Mouse (Mus musculus) 416B (cell line): Measurements from ENCODE around the gene Xylt2.
A peak's percentile ranks its signal among the peaks of the same experiment; 100 is the strongest.
"Not testable (repeated sequence)": the region's sequence is repeated elsewhere in the genome, so short reads cannot be mapped to it uniquely, and the experiment has no call there.

ENCODE experiments used
- DNase-seq: peaks from one replicate; pipeline ENCODE4 v3.0.0; 2011; ENCODE audit warnings: low read depth

Gene Xylt2

DNA sequence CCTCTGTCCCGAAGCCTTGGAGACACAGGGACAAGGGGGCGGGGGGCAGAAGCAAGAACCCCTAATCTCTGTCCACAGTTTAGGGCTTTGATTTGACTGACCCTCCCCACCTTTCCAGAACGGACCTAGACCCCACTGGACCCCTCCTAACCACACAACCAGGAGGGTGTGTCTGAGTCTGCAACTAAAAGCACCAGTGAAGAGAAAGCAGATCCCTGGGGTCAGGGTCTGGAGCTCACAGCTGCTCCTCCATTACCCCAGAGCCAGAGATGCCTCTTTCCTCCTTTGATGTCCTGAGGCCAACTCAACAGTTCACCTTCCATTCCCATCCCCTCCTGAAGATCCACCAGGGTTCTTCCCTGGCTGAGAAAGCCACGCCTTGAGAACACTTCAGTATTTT is 1.0 kb downstream of the Xylt2 start:
- DNase-seq: no peak

- no peak for DNase-seq
Observed at GRCm38 (mm10) chr11:94675446-94675845, 1.9 kb downstream of the Xylt2 start.

DNA sequence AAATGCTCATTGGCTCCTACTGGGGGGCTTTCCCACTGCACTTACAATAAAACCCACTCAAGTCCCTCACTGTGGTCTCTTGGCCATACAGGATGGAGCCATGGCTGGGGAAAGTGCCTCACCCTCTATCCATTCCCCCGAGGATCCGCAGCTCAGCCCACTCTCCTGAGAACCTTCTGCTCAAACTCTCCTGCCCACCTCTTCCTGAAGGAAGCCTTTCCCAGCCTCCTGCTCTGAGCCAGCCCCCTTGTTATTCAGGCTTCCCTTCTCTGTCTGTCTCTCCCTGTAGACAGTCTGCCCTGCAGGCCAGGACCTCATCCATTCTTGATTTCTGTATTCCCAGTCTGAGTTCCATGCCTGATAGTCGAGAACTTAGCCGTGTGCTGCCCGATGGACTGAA is 2.3 kb downstream of the Xylt2 start:
- DNase-seq: no peak

DNA sequence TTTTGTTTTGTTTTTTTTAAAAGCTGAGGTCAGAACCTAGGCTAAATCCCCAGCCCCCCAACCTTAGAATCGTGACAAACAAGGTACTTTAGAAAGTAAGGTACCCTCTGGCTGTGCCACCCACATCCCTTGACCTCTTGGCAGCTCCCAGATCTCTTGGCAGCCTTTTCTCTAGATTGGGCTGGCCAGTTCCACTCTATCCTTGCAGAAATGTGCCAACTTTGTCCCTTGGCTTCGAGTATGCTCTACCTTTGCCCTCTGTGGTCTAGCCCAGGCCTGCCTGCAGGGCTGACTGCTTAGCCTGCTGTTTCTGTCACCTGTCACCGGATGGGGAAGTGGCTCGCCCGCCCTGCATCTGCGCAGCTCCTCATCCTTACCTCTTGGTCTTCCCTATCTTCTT is 12.0 kb downstream of the Xylt2 start:
- no peak for DNase-seq

- DNase-seq: no peak
Observed at GRCm38 (mm10) chr11:94661344-94661743, 16.0 kb downstream of the Xylt2 start.

GRCm38 (mm10) chr11:94653663-94654436 is 23.5 kb downstream of the Xylt2 start, which contains the start of the genes Mrpl27 and Eme1:
Gene Mrpl27 (plus strand): TSS chr11:94653767.
Gene Eme1 (minus strand): TSS chr11:94653964.
- DNase-seq: peak; percentile 88

DNA sequence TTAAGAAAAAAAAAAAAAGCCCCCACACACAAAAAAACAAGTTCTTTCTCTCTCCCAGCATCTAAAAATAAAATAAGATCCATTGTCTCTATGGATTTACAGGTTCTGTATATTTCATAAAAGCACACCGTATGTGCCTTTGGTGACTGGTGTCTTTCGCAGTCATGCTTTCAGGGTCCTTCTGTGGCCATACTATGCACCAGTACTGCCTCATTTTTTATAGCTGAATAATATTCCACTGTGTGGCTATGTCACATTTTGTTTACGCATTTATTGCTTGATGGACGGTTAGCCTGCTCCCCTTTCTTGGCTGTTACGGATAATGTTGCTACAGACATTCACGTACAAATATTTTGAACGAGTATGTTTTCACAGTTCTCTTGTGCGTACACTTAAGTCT is 24.3 kb downstream of the Xylt2 start:
- DNase-seq: no peak

- DNase-seq: not testable (repeated sequence)
Observed at GRCm38 (mm10) chr11:94651241-94651640, 26.1 kb downstream of the Xylt2 start.

- no peak for DNase-seq
Observed at GRCm38 (mm10) chr11:94646457-94646856, 30.9 kb downstream of the Xylt2 start.

DNA sequence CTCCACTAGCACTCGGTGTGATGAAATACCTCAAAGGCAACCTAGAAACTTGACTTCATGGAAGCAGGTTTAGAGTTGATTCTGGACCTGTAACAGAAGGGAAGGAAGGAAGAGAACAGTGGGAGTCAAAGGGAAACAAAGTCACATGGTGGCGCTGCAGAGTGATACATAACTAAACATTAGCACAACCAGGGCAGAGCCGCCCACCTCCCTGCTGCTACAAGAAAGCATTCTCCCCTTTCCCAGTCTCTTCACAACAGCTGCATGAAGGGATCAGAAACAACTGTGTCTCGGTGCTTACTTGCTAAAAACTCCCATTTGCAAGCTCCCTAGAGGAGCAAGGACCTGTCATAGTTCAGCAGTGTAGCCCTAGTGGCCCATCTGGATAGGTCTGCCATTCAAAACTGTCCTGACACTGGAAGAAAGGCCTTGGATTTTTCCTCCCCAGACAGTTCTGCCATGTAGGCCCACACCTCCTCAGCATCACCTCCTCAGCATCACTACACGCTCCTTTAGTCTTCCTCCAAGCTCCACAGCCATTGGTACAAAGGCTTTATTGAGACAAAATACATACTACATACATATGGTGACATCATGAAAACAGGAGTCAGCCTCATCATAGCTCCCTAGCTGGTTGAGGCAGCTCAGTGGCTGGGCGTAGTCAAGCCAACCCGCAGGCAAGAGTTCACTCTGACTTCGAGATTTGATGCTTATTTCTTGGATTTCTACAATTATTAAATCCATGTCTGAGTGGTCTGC is 32.7 kb downstream of the Xylt2 start:
- DNase-seq: no peak

GRCm38 (mm10) chr11:94634431-94634830 is 42.9 kb downstream of the Xylt2 start:
- no peak for DNase-seq

DNA sequence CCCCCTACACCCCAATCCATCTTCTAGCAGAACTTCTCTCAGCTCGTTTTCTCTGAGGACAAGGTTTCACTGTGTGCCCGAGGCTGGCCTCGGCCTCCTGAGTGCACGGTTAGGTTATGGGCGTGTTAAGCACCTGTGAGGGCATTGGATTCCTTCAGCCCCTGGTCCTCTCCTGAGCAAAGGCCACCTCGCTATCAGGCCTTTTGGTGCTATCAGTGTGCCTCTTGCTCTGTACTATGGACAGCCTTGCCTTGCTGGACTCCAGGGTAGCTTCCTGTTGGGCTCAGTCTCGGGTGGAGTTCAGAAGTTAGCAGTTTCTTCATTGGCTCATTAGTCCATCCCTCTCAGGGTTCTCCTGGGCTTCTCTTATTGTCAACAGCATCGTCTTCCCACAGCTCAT is 44.3 kb downstream of the Xylt2 start:
- no peak for DNase-seq

DNA sequence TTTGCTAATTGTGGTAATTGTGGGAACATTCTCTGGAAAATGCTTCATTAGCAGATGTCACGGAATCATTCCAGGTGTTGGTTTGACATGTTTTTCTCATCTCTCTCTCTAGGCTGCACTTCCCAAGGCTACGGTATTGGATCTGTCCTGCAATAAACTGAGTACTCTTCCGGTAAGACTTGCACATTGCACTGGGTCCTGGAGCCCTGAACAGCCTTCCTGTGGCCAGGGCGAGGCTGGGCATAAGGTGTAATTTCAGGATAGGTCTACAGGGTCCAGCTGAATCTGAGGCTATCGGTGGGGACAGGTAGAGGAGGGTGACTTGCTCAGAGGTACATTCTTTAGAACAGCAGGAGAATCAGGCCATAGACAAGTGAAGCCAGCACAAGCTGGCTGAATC is 45.3 kb downstream of the Xylt2 start:
- no peak for DNase-seq

DNA sequence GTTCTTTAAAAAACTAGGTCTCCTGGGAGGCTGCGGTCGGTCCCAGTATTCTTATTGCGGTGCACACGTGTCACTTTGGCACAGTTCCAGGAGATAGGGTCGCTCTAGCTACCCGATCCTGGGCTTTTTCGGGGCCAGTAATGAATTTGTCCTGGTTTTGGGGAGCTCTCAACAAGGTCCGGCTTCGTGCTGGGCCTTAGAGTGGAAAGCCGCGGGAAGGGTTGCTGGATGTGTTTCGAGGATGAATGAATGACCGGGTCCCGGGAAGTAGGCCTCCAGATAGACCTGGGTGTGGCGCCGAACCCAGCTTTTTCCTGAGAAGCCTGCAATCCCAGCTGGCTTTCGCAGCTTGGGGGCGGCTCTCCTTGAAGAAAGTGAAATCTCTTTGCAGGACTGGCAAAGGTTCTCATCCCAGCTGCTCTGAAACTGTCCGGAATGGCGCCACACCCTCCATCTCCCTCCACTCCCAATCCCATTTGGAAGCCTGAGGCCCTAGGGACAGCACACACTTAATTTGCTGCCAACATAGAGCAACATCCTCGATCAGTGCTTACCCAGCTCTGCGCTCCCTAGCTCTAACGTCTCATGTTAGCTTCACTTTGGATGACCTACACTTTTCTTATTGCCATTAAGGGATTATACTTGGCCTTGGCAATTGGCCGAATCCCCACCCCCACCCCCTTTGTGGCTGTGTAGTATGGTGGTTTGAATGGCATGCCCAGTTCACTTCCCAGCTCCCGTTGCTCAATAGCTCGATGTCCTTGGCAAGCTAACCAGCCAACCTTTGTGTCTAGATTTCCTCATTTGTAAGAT is 46.9 kb downstream of the Xylt2 start:
- peak; percentile 74 for DNase-seq

DNA sequence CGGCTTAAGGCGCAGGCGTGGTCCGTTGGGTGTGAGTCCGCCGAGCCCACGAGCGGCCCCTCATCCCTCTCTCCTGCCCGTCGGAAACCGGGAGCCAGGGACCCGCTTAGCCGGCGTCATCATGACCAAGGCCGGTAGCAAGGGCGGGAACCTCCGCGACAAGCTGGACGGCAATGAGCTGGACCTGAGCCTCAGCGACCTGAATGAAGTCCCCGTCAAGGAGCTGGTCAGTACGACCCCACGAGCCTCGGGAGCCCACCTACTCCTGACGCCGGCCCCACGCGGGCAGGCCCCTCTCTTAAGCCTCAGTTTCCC is 47.5 kb downstream of the Xylt2 start:
- no peak for DNase-seq

DNA sequence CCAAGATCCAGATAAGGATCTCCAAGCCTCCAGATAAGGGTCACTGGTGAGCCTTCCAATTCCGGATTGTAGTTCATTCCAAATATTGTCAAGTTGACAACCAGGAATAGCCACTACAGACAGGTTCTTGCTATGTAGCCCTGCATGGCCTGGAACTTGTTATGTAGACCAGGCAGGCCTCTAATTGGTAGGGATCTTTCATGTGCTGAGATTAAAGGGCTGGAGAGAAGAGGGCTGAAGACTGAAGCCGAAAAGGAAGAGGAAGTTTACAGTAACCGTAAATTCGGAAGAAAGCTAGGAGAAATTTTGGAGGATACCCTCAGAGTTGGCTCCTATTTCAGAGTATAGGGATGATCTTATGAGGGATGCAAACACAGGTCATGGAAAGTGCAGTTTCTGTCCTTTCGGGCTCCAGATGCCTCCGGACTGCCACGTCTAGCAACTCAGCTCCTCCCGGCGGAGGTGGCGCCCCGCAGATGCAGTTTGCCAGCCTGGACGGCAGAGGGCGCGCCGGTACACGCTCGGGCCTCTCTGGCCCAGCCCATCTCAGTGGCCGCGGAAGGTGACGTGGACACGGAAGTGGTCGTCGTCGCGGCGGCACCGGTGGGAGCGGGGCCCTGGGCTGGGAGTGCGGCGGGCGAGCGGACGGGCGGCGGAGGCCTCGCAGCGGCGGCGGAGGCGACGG is 48.0 kb downstream of the Xylt2 start, which contains the start of gene Lrrc59:
Gene Lrrc59 (plus strand): TSS at position 569 of the 685 bp plus-strand sequence.
- DNase-seq: peak; percentile 91

GRCm38 (mm10) chr11:94622162-94622561 is 55.2 kb downstream of the Xylt2 start:
- no peak for DNase-seq

- no peak for DNase-seq
Observed at GRCm38 (mm10) chr11:94621458-94621852, 55.9 kb downstream of the Xylt2 start.

- DNase-seq: no peak
Observed at GRCm38 (mm10) chr11:94620766-94621457, 56.4 kb downstream of the Xylt2 start.

- DNase-seq: no peak
Observed at GRCm38 (mm10) chr11:94617646-94618045, 59.7 kb downstream of the Xylt2 start.

GRCm38 (mm10) chr11:94615494-94615893 is 61.8 kb downstream of the Xylt2 start:
- DNase-seq: no peak
